Mouse (Mus musculus): ENCODE results near the gene Nr2e1. TPM values are rescaled to one million over a fixed set of nuclear protein-coding genes. Genes with fewer than 3 reads are reported as not detected.
A peak's percentile ranks its signal among the peaks of the same experiment; 100 is the strongest.

Gene Nr2e1
- polyA plus RNA-seq, 1 experiment from 2014 or later, result not detected

- Histone ChIP-seq H3K27ac (ENCODE audit: low read length) (no peak overlapping the region), H3K4me2 (ENCODE audit: low read depth, low read length) (no peak overlapping the region), H3K4me1 (ENCODE audit: control insufficient read depth, insufficient read depth, low read length) (peaks cover 12% of the 10 kb centered on the region), H3K36me3 (ENCODE audit: control insufficient read depth, insufficient read depth, low read length) (peaks cover 4% of the 10 kb centered on the region; the same call in 1 of the 2 replicates), H3K4me3 (ENCODE audit: low read length) (no peak overlapping the region), H3K9me3 (ENCODE audit: control insufficient read depth, low read length) (no peaks in the 10 kb centered on the region), H3K27me3 (replicated peaks; ENCODE audit: control insufficient read depth, insufficient read depth, low read length) (no peaks in the 10 kb centered on the region), H3K9ac (ENCODE audit: low read depth, low read length) (no peak overlapping the region)
- no peak for ATAC-seq
- WGBS, result 78% methylated on average over 11 of the region's 11 CpGs
Observed at GRCm38 (mm10) chr10:42523556-42524162, 59.8 kb downstream of the Nr2e1 start.

- Histone ChIP-seq H3K4me3 (ENCODE audit: low read length) (no peak overlapping the region), H3K27me3 (replicated peaks; ENCODE audit: control insufficient read depth, insufficient read depth, low read length) (no peaks in the 10 kb centered on the region), H3K27ac (ENCODE audit: low read length) (no peak overlapping the region), H3K36me3 (ENCODE audit: control insufficient read depth, insufficient read depth, low read length) (peaks cover 4% of the 10 kb centered on the region; the same call in 1 of the 2 replicates), H3K4me1 (ENCODE audit: control insufficient read depth, insufficient read depth, low read length) (peaks cover 12% of the 10 kb centered on the region), H3K4me2 (ENCODE audit: low read depth, low read length) (no peak overlapping the region), H3K9me3 (ENCODE audit: control insufficient read depth, low read length) (no peaks in the 10 kb centered on the region), H3K9ac (ENCODE audit: low read depth, low read length) (no peak overlapping the region)
- WGBS, result 64% methylated on average over 2 of the region's 2 CpGs
- peak; percentile 74; the same call in 1 of the 2 replicates for ATAC-seq
Observed at GRCm38 (mm10) chr10:42522912-42523311, 60.5 kb downstream of the Nr2e1 start.

- Histone ChIP-seq H3K27me3 (replicated peaks; ENCODE audit: control insufficient read depth, insufficient read depth, low read length) (no peaks in the 10 kb centered on the region), H3K4me3 (ENCODE audit: low read length) (no peak overlapping the region), H3K27ac (ENCODE audit: low read length) (no peak overlapping the region), H3K9me3 (ENCODE audit: control insufficient read depth, low read length) (no peaks in the 10 kb centered on the region), H3K9ac (ENCODE audit: low read depth, low read length) (no peak overlapping the region), H3K36me3 (ENCODE audit: control insufficient read depth, insufficient read depth, low read length) (peaks cover 4% of the 10 kb centered on the region; the same call in 1 of the 2 replicates), H3K4me2 (ENCODE audit: low read depth, low read length) (no peak overlapping the region), H3K4me1 (ENCODE audit: control insufficient read depth, insufficient read depth, low read length) (peaks cover 12% of the 10 kb centered on the region)
- peak; percentile 60 for ATAC-seq
- 63% methylated on average over 5 of the region's 5 CpGs for WGBS
Observed at GRCm38 (mm10) chr10:42521315-42521981, 62.0 kb downstream of the Nr2e1 start.

GRCm38 (mm10) chr10:42518363-42518762 lies 65.1 kb downstream of the Nr2e1 start:
- H3K27ac ChIP-seq (ENCODE audit: low read length), result no peak overlapping the region
- no peaks in the 10 kb centered on the region for H3K9me3 ChIP-seq (ENCODE audit: control insufficient read depth, low read length)
- H3K4me2 ChIP-seq (ENCODE audit: low read depth, low read length), result no peak overlapping the region
- 85% methylated on average over 8 of the region's 8 CpGs for WGBS
- H3K4me1 ChIP-seq (ENCODE audit: control insufficient read depth, insufficient read depth, low read length), result peaks cover 12% of the 10 kb centered on the region
- no peak overlapping the region for H3K9ac ChIP-seq (ENCODE audit: low read depth, low read length)
- H3K27me3 ChIP-seq (replicated peaks; ENCODE audit: control insufficient read depth, insufficient read depth, low read length), result no peaks in the 10 kb centered on the region
- no peak overlapping the region for H3K4me3 ChIP-seq (ENCODE audit: low read length)
- ATAC-seq, result no peak
- H3K36me3 ChIP-seq (ENCODE audit: control insufficient read depth, insufficient read depth, low read length), result no peaks in the 10 kb centered on the region

- ATAC-seq, result no peak
- Histone ChIP-seq H3K9me3 (ENCODE audit: control insufficient read depth, low read length) (no peaks in the 10 kb centered on the region), H3K4me1 (ENCODE audit: control insufficient read depth, insufficient read depth, low read length) (0 out of 2 replicates have a peak, but pooled peaks cover 2% of the 10 kb centered on the region), H3K36me3 (ENCODE audit: control insufficient read depth, insufficient read depth, low read length) (no peaks in the 10 kb centered on the region), H3K27me3 (replicated peaks; ENCODE audit: control insufficient read depth, insufficient read depth, low read length) (no peaks in the 10 kb centered on the region), H3K9ac (ENCODE audit: low read depth, low read length) (no peak overlapping the region), H3K4me3 (ENCODE audit: low read length) (no peak overlapping the region), H3K27ac (ENCODE audit: low read length) (no peak overlapping the region), H3K4me2 (ENCODE audit: low read depth, low read length) (no peak overlapping the region)
Observed at GRCm38 (mm10) chr10:42514125-42514524, 69.3 kb downstream of the Nr2e1 start.

Other genes with a start within 250 kb of the Nr2e1 start
- gene Afg1l, start 105.1 kb downstream of the Nr2e1 start, polyA plus RNA-seq (2015; fragmentation: Nextera tagmentation; extraction: Ambion mirVana), result 15.3 TPM in 2 replicates
- gene Snx3, start 81.6 kb downstream of the Nr2e1 start, polyA plus RNA-seq (2015; fragmentation: Nextera tagmentation; extraction: Ambion mirVana), result 513 and 568 TPM in 2 replicates
- 17.0 and 19.4 TPM in 2 replicates for gene Ostm1, start 190 bp upstream of the Nr2e1 start, polyA plus RNA-seq (2015; fragmentation: Nextera tagmentation; extraction: Ambion mirVana)
- gene Sec63, start 177.9 kb upstream of the Nr2e1 start, polyA plus RNA-seq (2015; fragmentation: Nextera tagmentation; extraction: Ambion mirVana), result 22.3 and 25.9 TPM in 2 replicates